Comparison of ENCODE assay signal across 8 mouse cellular contexts in genomic region chr16:85900702-85901580, GRCm38 (mm10). TPM values are rescaled to one million over a fixed set of nuclear protein-coding genes. Genes with fewer than 3 reads are reported as not detected.
DNase-seq lines count a peak whose midpoint lies in the region; ATAC-seq and TF ChIP-seq lines count a peak whose summit lies in the region.

No protein-coding gene starts in this region.

- no peak overlapping the region for H3K4me3 ChIP-seq in C2C12 (ENCODE audit: insufficient read depth, poor library complexity, severe bottlenecking)
- peak overlapping the region; percentile 57 for H3K4me3 ChIP-seq in forebrain, embryonic 13.5 days

- H3K79me3 ChIP-seq in C2C12 (ENCODE audit: low read depth), result no peaks in the 10 kb centered on the region

- no peak for TF ChIP-seq CTCF in C2C12 (IDR thresholded peaks at IDR 0.05; ENCODE audit: control insufficient read depth, insufficient read depth, insufficient read length)

- no peaks in the 10 kb centered on the region for H3K27me3 ChIP-seq in C2C12 (ENCODE audit: control insufficient read depth, insufficient read depth, insufficient read length)
- peaks cover 32% of the 10 kb centered on the region for H3K27me3 ChIP-seq in forebrain, embryonic 13.5 days

- peak; percentile 76 for ATAC-seq in forebrain, embryonic 13.5 days

- H3K36me3 ChIP-seq in C2C12 (ENCODE audit: control insufficient read depth, insufficient read depth), result no peaks in the 10 kb centered on the region
- no peaks in the 10 kb centered on the region for H3K36me3 ChIP-seq in forebrain, embryonic 13.5 days (ENCODE audit: poor library complexity, severe bottlenecking)

- no peaks in the 10 kb centered on the region for H3K79me2 ChIP-seq in C2C12 (ENCODE audit: control insufficient read depth, insufficient read depth)

- peak overlapping the region; percentile 98 for H3K4me2 ChIP-seq in forebrain, embryonic 13.5 days

- DNase-seq in adrenal gland, postnatal 25 days, result peak; percentile 55
- peak; percentile 67 to 71 for DNase-seq in heart, postnatal 10 days
- peak; percentile 66 to 76 for DNase-seq in kidney, postnatal 4 days
- peak; percentile 41 for DNase-seq in lung, postnatal 10 days
- peak; percentile 75 for DNase-seq in retina, postnatal 1 day
- DNase-seq in spleen, adult 18-20 months, result no peak

- peaks cover 19% of the 10 kb centered on the region for H3K4me1 ChIP-seq in forebrain, embryonic 13.5 days

- H3K9ac ChIP-seq in forebrain, embryonic 13.5 days, result peak overlapping the region; percentile 71

- no peaks in the 10 kb centered on the region for H3K9me3 ChIP-seq in forebrain, embryonic 13.5 days (replicated peaks)

- peak overlapping the region; percentile 16 for H3ac ChIP-seq in C2C12 (ENCODE audit: control insufficient read depth, insufficient read length, low read depth)

- under 1% methylated on average over 51 of the region's 51 CpGs for whole genome bisulfite sequencing in forebrain, embryonic 13.5 days

- intact Hi-C loops in heart, postnatal 10 days (cut with DNase I), result loop anchor here (5.0 kb wide), 3 partner anchors 79 to 401 kb away; no protein-coding TSS in a partner anchor

- H3K27ac ChIP-seq in forebrain, embryonic 13.5 days, result peak overlapping the region; percentile 31; the same call in 1 of the 2 replicates

TF ChIP-seq in C2C12, 6 proteins besides CTCF, POLR2A, EP300 and RAD21:
- TF ChIP-seq CEBPB (IDR thresholded peaks at IDR 0.05; ENCODE audit: low read depth) (no peak), MYOD1 (IDR thresholded peaks at IDR 0.05; ENCODE audit: control insufficient read depth, insufficient read length, low read depth) (no peak), USF1 (IDR thresholded peaks at IDR 0.05; ENCODE audit: low read depth) (no peak), MAX (IDR thresholded peaks at IDR 0.05) (no peak), MYOG (IDR thresholded peaks at IDR 0.05; ENCODE audit: control insufficient read depth, extremely low read depth, insufficient read length) (no peak), FOSL1 (IDR thresholded peaks at IDR 0.05; ENCODE audit: insufficient read depth, low read length, poor library complexity, severe bottlenecking) (no peak)
TF ChIP-seq in C2C12: peak in this region for 0.

RNA-seq across cellular contexts. Expression of gene Adamts5, which starts 0.7 kb away (rescaled TPM):
- polyA plus RNA-seq in C2C12 (2012; fragmentation: generic; extraction: Trizol), result 0.16 TPM
- 8.1 and 9.1 TPM in 2 replicates for total RNA-seq in adrenal gland, postnatal 25 days (2021)
- polyA plus RNA-seq in forebrain, embryonic 13.5 days (2015; fragmentation: Nextera tagmentation; extraction: Ambion mirVana), result 1.6 and 1.7 TPM in 2 replicates
- total RNA-seq in heart, postnatal 10 days (2021), result 10 to 100 TPM; 13.1 to 13.8 TPM

Comparison
In these comparisons a context has a peak if more than half of its experiments do, and no peak if none do; other contexts are left out.
1. DNase-seq: peak in adrenal gland, postnatal 25 days (single experiment), heart, postnatal 10 days (2 of 2), kidney, postnatal 4 days (2 of 2), lung, postnatal 10 days (single experiment) and retina, postnatal 1 day (single experiment); none in spleen, adult 18-20 months (0 of 2).